Mouse (Mus musculus): ENCODE results near the gene Znrd1.

The Znrd1 gene

DNA sequence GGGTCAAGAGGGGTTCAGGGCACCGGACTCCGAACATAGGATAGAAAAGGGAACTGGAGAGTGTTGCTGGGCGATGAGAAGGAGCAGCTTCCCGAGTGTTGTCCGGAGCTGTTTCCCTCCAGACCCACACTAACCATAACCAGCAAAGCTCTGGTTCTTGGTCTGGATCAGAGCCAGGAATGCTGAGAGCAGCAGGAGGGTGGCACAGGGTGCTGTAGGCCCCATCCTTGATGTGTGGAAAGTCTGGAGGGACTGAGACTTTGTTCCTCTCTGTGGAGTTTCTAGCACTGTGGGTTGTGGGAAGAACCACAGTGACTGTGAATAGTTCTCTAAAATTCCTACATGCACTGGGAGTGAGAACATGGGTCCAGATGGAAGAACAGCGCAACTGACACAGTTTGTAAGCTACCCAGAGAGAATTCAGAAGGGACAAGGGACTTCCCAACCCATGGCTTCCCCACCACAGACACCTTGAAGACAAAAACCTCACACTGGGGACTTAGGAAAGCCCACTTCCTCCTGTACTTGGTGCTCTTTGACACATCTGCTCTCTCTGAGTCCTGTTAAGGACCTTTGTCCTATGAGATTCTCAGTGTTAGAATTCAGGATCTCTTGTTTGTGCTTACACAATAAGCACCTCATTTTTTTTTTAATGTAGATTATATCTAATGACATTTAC, 13.0 kb upstream of the Znrd1 start:
- peak; percentile 51 for DNase-seq (ENCODE audit: low read depth, low spot score)

DNA sequence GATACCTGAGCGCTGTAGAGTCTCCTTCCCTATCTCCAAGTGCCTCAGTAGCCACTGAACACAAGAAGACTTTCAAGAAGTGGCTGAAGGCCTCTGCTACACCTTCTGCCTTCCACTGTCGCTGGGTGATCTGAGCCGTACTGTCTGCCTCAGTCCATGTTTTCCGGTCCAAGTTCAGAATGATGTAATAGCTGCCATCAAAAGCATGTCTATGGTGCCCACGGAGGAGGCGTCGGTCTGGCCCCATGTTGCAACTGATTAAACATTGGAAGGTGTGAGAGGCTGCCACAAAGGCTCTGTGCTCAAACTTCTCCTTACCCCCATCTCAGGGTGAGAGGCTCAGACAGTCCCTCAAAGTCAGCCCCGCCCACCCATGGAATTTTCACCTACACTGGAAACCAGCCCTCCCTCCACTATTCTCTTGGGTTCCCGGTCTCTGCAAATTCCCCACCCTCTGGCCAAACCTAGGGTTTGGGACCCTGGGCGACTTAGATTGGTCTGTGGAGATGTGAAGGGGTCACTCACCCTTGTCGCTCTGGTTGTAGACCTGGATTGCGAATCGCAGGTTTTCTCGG, 12.0 kb upstream of the Znrd1 start:
- peak; percentile 90 for DNase-seq (ENCODE audit: low read depth, low spot score)

DNA sequence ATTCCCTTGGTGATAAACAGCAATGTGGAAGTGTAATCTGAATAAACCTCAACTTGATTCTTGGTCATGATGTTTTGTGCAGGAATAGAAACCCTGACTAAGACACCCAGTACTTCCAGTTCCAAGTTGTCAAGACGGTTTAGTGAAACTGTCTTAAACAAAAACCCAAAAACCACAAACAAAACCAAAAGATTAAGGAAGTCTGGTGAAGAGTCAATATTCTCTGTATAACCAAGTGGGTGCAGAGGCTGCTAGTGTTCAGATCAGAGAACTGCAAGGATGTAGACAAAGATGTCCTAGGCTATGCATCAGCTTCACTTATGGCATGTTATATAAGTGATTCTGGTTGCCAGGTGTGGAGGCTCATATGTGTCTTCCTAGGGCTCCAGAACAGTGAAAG, 8.5 kb upstream of the Znrd1 start:
- DNase-seq (ENCODE audit: low read depth, low spot score): peak; percentile 16

DNA sequence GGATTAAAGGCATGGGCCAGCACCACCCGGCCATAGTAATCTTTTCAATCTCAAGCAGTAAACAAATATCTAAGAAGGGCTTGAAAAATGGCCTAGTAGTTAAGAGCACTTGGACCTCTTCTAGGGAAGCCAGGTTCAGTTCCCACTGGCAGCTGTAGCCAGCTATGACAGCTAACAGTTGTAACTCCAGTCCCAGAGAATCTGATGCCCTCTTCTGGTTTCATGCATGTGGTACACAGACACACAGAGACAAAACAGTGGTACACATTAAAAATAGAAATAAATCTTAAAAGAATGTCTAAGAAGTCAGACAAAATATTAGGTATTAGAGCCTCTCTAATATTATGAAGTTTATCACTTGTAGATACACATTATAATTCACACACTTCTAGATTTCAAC, 2.8 kb upstream of the Znrd1 start:
- peak; percentile 25 for DNase-seq (ENCODE audit: low read depth, low spot score)

DNA sequence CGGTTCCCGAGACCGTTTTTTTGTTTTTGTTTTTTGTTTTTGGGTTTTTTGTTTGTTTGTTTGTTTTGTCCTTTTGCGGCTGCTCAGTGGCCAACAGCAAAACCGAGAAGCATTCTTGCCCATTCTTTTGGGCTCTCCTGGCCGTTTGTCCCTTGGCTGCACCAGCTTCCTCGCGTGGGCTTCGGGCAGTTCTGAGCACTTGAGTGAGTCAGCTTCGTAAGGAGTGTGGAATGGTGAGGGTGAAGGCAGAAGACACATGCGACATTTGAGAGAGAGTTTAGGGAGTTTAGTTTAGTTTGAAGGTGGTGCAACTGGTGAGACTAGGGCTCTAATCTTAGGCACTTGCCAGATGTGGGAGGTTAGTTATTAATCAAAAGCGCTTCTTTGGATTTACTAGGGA, 525 bp upstream of the Znrd1 start:
- DNase-seq (ENCODE audit: low read depth, low spot score): no peak

DNA sequence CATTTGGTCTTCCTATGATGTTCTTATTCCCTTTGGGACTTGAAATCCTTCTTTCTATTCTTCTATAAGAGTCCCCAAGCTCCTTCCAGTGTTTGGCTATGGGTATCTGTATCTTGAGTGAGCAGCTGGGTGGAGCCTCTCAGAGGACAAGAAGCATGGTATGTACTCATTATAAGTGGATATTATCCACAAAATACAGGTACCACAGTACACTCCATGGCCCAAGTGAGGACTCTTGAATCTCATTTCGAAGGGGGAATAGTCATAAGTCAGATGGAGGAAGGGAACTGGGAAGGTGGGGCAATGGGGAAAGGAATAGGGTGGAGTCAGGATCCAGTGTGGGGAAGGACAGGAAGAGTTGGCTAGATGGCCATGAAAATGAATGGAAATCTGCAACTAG, 5.3 kb downstream of the Znrd1 start:
- DNase-seq (ENCODE audit: low read depth, low spot score): no peak

DNA sequence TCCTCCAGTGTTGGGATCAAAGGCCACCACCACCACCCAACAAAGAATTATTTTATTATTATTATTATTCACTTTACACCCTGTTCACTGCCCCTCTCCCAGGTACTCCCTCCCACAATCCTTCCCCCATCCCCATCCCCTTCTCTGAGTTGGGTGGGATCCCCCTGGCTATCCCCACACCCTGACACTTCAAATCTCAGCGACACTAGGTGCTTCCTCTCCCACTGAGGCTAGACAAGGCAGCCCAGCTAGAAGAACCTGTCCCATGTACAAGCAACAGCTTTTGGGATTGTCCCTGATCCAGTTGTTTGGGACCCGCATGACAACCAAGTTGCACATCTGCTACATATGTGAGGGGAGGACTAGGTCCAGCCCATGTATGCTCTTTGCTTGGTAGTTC, 5.7 kb downstream of the Znrd1 start:
- DNase-seq (ENCODE audit: low read depth, low spot score): no peak

DNA sequence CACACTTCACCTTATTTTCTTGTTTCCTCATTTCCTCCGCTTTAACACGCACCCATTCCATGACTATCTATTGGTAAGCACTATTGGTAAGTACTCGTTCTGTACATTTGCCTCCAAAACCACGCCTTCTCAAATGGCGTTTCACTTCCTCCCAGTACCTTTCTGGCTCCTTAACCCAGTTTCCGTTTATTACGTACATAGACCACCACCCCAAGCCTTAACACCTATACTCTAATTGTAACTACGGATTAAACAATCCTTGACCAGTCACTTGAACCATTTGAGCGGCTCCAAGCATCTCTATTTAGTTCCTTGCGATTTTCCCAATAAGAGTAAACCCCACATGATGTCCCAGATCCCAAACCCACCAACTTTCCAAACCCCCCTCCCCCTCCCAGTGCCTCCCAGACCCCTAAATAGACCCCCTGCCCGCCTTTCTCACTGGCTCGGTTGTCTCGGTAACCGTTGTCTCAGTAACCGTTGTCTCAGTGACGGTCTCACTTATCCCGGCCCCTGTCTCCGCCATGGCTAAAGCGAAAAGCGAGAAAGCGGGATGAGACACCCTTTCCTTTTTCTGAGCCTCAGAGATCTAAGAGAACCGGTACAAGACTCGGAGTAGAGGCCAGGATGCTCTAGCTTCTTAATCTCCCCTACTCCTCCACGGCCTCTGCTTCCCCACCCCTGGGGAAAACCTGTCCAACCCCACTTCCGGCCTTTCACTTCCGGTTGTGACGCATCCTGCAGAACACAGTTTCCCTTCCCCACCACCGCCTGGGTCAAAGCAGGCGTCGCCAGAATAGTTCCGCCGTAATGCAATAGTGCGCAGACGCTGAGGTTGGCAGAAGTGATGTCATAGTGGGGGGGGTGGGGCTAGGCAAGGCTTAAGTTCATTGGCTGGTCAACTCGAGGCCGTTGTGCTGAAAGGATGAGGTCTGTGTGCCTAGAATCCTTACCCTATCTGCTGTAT, 7.1 kb downstream of the Znrd1 start, which contains the start of gene Ppp1r11:
Gene Ppp1r11 (minus strand): TSS at position 761 of the 967 bp plus-strand sequence.
- peak; percentile 99 for DNase-seq (ENCODE audit: low read depth, low spot score)

DNA sequence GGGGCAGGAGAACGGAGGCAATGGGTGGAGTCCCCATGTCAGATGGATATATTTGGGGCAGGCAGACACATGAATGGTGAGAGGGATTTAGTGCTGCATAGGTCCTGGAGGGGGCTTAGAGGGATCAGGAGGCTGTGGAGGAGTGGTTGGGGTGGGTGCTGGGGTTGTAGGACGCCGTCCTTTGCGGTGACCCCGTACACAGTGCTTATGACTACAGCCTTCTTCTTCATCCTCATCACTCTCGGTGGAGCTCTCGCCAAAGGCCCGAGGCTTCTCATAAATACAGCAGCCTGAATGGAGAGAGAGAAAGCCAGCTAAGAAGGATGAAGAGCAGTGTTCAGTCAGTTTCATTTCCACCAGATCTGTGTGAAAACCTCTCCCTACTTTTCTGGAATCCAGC, 9.1 kb downstream of the Znrd1 start:
- DNase-seq (ENCODE audit: low read depth, low spot score): no peak

DNA sequence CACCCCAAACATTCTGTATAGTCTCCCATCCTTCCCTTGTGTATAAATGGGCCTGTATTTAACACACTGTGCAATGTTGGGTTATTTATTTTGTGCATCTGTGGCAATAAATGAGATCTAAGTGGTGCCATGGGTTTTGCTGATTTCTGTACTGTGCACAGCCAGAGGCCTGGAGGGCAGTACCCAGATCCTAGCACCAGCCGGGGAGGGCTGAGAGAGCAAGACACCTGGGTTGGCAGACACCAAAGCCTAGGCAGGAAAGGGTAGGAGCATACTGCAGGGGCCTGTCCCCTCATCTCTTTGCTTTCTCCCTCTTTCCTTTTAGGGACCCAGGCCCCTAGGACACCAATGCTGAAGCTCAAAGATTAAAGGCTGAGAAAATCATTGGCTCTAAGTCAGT, 10.1 kb downstream of the Znrd1 start:
- DNase-seq (ENCODE audit: low read depth, low spot score): no peak

DNA sequence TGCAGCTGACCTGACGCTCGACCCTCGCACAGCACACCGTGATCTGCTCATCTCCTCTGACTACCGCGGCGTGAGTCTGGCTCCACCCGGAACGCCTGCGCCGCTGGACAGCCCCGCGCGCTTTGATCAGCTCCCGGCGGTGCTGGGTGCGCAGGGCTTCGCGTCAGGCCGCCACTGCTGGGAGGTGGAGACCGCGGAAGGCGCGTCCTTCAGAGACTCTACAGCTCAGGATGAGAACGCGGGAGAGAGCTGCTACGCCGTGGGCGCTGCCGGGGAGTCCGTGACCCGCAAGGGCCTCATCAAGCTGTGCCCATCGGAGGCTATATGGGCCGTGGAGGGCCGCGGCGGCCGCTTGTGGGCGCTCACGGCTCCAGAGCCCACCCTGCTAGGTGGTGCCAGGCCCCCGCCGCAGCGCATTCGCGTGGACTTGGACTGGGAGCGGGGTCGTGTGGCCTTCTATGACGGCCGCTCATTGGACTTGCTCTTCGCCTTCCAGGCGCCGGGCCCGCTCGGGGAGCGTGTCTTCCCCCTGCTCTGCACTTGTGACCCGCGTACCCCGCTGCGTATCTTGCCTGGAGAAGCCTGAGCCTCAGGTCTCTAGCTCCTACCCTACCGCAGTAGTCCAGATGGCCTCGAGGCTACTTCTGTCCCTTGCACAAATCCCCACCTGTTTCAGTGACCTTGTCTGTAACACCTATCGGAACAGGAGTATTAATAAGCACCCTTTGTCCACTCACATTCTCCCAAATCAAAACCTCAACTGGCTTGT, 11.1 kb downstream of the Znrd1 start:
- DNase-seq (ENCODE audit: low read depth, low spot score): peak; percentile 67

DNA sequence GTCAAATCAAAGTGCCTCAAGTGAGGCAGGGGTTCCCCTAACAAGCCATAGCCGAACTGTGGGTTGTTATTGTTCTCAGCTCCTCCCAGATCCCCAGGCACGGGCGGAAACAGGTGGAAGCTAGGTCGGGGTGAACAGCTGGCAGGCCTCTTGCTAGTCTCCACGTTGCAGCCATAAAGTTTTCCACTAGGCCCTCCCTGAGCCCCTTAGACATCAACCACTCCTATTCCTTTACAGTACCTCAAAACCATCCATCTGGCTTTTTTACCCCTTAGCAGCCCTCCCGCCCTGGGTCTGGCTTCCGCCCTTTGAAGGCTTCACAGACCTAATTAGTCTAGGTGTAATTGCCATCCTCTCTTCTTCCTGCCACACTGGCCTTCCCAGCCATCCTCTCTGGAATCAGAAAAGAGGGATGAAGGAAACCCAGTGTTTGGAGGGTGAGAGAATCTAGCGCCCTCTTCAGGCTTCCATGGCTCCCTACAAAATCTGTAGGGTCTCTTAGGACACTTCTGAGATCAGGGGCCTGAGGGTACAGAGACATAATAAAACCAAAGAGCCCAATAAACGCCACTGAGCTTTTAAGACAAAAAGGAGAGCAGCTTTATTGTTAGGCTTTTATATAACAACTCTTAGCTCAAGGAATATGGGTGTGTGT, 14.1 kb downstream of the Znrd1 start:
- DNase-seq (ENCODE audit: low read depth, low spot score): peak; percentile 67

DNA sequence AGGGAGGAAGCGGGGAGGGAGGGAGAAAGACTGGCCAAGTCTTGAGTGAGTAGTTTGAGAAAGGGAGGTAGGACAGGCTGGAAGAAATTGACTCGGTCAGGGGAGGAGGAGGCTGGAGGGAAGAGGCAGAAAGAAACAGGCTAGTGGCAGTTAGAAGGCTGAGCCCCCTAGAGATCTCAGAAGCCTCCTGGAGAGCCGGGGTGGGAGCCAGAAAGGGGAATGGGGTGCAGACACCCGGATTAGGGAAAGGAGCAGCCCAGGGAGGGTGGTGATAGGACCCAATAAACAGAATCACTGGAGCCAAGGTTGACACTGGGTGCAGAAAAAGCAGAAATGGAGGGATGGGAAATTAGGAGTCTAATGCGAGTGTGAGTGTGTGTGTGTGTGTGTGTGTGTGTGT, 14.7 kb downstream of the Znrd1 start:
- DNase-seq (ENCODE audit: low read depth, low spot score): no peak

DNA sequence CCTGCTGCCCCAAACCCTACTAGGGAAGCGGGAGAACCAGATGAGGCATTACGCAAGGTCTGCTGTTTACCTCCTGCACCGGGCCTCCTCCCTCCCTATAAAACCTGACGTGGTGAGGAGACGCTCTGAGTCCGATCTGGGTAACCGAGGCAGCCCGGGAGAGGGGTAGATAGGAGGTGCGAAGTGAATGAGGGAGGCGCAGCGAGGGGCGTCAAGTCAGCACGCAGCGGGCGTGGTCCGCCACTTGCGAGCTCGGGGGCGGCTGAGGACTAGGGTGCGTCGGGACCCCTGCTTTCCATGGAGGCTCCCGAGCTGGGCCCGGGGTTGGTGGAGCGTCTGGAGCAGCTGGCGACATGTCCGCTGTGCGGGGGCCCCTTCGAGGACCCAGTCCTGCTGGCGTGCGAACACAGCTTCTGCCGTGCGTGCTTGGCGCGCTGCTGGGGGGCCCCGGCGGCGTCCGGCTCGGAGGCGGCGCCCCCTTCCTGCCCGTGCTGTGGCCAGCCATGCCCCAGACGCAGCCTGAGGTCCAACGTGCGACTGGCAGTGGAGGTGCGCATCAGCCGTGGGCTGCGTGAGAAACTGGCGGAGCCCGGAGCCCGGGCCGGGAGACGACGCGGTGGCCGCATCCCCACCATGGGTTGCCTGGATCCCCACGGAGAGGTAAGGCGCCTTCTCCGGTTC, 15.4 kb downstream of the Znrd1 start, which contains the start of gene Rnf39:
Gene Rnf39 (plus strand): TSS at position 128 of the 681 bp plus-strand sequence.
- peak; percentile 61 for DNase-seq (ENCODE audit: low read depth, low spot score)

DNA sequence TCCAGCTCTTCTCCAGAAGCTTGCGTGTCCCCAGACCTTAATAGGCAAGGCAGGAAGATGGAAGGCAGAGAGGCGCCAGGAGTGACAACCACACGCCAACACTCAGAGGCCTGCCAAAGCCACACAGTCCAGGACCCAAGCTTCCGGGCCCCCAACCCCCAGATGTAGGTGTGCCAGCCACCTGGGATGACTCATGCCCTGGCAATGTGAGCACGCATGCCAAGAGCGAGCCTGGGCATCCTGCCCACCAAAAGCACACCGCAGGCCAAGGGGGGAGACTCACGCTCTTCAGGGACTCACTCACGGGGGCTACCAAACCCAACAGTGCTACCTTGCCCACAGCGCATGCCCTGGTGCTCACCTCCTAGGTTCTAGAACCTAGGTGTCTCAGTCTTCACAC, 16.0 kb downstream of the Znrd1 start:
- DNase-seq (ENCODE audit: low read depth, low spot score): no peak

DNA sequence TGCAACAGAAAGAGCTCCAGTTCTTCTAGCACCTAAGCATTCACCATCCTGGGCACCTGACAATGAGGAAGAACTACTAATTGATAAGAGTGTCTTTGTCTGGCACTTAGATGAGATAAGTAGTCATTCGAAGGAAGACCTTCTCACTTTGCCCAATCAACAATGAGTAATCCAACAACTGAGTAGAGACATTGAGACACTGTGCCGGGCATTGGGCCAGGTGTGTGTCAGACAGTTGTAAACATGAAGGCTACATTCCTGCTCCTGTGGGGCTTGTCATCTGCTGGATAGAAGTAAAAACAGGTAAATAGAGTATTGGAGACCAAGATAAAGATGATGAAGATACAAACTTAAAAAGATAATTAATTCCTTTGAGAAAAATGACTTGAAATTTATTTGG, 20.3 kb downstream of the Znrd1 start:
- no peak for DNase-seq (ENCODE audit: low read depth, low spot score)

DNA sequence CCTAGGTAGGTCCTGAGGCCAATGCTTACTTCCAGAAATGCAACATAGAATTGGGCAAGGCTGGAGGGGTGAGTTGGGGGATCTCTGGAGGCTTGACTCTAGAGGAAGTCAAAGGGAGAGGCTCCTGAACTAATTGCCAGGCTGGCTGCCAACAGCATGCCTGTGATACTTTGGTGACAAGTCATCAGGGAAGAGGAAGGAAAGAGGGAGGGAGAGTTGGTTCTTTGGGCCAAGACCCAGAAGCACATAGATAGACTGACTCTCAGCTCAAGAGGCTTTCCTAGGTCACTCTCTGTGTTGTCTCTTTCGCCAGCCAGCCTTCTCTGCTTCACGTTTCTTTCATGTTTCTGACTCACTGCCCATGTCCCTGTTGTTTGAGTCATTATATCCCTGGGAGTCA, 26.6 kb downstream of the Znrd1 start:
- DNase-seq (ENCODE audit: low read depth, low spot score): no peak

DNA sequence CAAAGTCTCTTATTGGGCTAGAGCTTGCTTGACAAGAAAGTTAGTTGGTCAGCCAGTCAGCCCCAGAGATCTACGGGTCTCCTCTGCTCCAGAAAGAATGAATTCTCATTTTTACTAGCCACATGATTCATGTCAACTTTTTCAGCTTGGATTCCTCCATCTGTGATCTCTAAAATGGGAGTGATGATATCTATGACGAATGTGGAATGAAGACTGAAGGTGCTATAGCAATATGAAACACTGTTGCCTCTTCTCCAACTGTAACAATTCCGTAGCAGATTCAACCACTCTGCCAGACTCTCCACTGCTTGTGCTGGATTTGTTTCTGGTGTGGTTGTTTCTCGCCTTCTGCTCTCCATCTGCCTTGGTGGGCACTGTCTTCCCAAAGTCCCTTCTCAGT, 27.2 kb downstream of the Znrd1 start:
- no peak for DNase-seq (ENCODE audit: low read depth, low spot score)

DNA sequence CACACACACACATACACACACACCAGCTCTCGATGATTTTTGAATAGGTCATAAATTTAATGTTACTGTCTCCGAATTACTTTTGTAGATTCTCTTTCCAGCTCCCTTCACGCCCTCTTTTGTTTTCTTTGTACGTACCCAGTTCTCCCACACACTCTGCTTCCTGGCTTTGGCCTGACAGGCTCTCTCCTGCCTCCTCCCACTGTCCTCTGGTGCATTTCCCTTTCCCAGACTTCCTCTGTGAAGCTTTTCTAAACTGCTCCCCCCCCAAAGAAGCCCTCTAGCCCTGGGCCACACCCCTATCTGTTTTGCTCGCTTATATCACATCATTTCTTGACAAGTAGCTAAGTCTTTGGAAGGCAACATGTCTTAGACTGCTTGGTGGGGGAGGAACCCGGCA, 28.1 kb downstream of the Znrd1 start:
- DNase-seq (ENCODE audit: low read depth, low spot score): peak; percentile 76

DNA sequence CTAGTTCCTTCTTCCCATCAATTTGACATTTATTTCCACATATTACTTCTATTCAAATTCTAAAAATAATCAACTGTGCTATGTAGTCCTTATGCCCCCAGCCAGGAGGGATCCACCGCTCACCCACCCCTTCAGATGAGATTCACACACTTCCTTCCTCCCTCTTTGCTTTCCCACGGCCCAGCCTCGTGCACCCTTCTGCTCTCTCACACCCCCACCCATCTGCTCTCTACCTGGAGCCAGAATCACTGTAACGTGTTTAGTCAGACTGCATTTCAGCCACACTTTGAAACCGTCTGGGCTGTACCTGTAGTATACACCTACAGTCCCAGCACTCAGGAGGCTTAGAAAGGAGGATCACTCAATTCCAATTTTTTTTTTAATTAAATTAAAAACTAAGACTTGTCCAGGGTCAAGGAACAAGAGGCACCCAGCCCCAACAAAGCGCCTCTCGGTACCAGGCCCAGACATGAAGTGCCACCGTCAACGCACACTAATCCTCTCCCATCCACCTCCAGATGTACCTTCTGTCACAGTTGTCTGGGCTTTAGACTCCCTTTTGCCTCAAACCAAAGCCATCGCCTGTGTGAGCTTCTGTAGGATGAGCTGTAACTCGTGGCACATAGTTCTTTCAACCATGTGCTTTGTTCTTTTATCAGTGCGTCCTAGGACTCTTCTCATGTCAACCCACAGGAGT, 29.0 kb downstream of the Znrd1 start:
- no peak for DNase-seq (ENCODE audit: low read depth, low spot score)
